Mouse (Mus musculus) monocyte, adult 5-6 weeks (primary cell): Measurements from ENCODE around the gene Tbc1d13. TPM values are rescaled to one million over a fixed set of nuclear protein-coding genes. Genes with fewer than 3 reads are reported as not detected.
"Not testable (repeated sequence)": the region's sequence is repeated elsewhere in the genome, so short reads cannot be mapped to it uniquely, and the experiment has no call there.

Source experiments
- ATAC-seq: fragments of 153-309, 156-312 bp; replicated peaks from 2 replicates; pipeline ENCODE4 v1.8.0; 2017; ENCODE audit warnings: mild to moderate bottlenecking; ENCODE audit not compliant: low TSS enrichment, insufficient number of reproducible peaks, severe bottlenecking, poor library complexity, low FRiP score
- total RNA-seq: library from RNA; stranded (forward); fragments of 200-1000, 200-491, 200-594 nt; gene quantifications from 3 replicates; pipeline ENCODE4 v1.2.3, GENCODE M21; 2017

Tbc1d13 gene
- total RNA-seq, 1 experiment from 2014 or later, result 54.8 TPM

GRCm38 (mm10) chr2:30124472-30125274, 8.9 kb upstream of the Tbc1d13 start, which contains the start of gene Zer1:
Zer1 (minus strand) TSS chr2:30124585.
- ATAC-seq, result peak; percentile 96

GRCm38 (mm10) chr2:30128789-30129188, 4.8 kb upstream of the Tbc1d13 start:
- ATAC-seq, result no peak

GRCm38 (mm10) chr2:30130156-30130555, 3.4 kb upstream of the Tbc1d13 start:
- ATAC-seq, result no peak

- ATAC-seq, result not testable (repeated sequence)
Observed at GRCm38 (mm10) chr2:30131240-30131639, 2.3 kb upstream of the Tbc1d13 start.

- peak; percentile 29; the same call in 1 of the 2 replicates for ATAC-seq
Observed at GRCm38 (mm10) chr2:30132801-30133612, 539 bp upstream of the Tbc1d13 start.

GRCm38 (mm10) chr2:30134378-30134711, 799 bp downstream of the Tbc1d13 start:
- no peak for ATAC-seq

GRCm38 (mm10) chr2:30134928-30135620, 1.5 kb downstream of the Tbc1d13 start:
- no peak for ATAC-seq

- ATAC-seq, result no peak
Observed at GRCm38 (mm10) chr2:30136458-30136857, 2.9 kb downstream of the Tbc1d13 start.

GRCm38 (mm10) chr2:30140021-30140420, 6.5 kb downstream of the Tbc1d13 start:
- ATAC-seq, result not testable (repeated sequence)

GRCm38 (mm10) chr2:30144436-30144835, 10.9 kb downstream of the Tbc1d13 start:
- no peak for ATAC-seq

- ATAC-seq, result no peak
Observed at GRCm38 (mm10) chr2:30147466-30147865, 13.9 kb downstream of the Tbc1d13 start.

GRCm38 (mm10) chr2:30151840-30152239, 18.3 kb downstream of the Tbc1d13 start:
- no peak for ATAC-seq

- no peak for ATAC-seq
Observed at GRCm38 (mm10) chr2:30152616-30153015, 19.1 kb downstream of the Tbc1d13 start.

GRCm38 (mm10) chr2:30159871-30160270, 26.3 kb downstream of the Tbc1d13 start:
- ATAC-seq, result not testable (repeated sequence)

GRCm38 (mm10) chr2:30161809-30162208, 28.3 kb downstream of the Tbc1d13 start:
- ATAC-seq, result 0 out of 2 replicates have a peak, but pooled peaks have one; percentile 63

- ATAC-seq, result no peak
Observed at GRCm38 (mm10) chr2:30164340-30164932, 30.9 kb downstream of the Tbc1d13 start.

GRCm38 (mm10) chr2:30166677-30167076, 33.1 kb downstream of the Tbc1d13 start:
- no peak for ATAC-seq

- ATAC-seq, result peak; percentile 84
Observed at GRCm38 (mm10) chr2:30171371-30171996, 37.9 kb downstream of the Tbc1d13 start, which contains the start of gene Endog. Endog (plus strand) TSS chr2:30171493.
